Mouse (Mus musculus) CD4-positive helper T cell, adult 2 months (primary cell): ENCODE measurements around the gene Nt5c2.

Source experiments
- DNase-seq: peaks from one replicate; pipeline ENCODE4 v3.0.0-alpha.2; 2012; ENCODE audit warnings: low read depth, missing footprints, low spot score

Nt5c2 gene

GRCm38 (mm10) chr19:46930026-46930425 is 84.9 kb downstream of the Nt5c2 start:
- DNase-seq = no peak

GRCm38 (mm10) chr19:46929044-46929587 is 85.8 kb downstream of the Nt5c2 start:
- DNase-seq = peak; percentile 54

DNA sequence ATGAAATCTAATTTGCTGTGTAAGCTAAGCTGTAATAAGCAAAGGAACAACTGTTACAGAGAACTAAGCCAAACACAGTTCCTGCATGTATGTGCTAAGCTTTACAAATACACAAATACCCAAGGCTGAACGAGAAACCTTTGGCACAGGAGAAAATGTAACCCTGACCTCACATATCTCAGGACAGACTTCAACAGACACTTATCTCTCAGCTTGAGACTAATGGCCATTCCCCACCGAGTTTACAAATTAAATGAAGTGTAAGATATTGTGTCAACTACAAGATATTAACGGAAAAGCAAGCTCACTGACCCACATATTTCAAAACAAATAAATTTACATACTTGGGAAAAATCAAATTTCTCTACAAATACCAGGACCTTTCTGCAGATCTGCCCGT is 86.8 kb downstream of the Nt5c2 start:
- DNase-seq = no peak

DNA sequence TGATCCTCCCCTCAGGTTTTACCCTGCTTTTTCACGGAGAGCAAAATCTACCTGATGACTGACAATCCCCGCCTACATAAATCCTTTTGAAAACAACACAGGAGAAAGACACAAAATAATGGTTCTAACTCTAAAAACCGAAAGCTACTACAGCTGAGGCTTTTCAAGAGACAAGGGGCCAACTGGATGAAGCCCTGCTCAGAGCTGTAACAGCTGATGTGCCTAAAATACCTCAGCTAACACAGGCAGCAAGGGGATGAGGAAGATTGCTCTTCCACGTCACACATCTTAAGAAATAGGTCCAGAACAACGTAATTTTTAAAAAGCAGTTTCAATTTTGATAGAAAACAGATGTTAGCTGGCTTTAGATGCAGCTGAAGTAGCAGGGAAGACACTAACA is 88.0 kb downstream of the Nt5c2 start:
- DNase-seq = peak; percentile 49

DNA sequence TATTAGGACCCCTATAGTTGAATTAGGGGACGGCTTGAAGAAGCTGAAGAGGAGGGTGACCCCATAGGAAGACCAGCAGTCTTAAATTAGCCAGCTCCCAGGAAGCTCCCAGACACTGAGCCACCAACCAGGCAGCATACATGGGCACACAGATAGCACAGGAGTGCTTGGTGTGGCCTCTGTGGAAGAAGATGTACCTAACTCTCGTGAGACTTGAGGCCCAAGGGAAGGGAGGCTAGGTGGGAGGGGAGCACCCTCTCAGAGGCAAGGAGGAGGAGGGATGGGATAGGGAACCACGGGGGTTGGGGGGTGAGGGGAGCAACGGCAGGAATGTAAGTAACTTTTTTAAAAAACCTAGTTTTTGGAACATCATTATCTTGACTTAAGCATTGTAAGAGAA is 88.6 kb downstream of the Nt5c2 start:
- DNase-seq = peak; percentile 16

DNA sequence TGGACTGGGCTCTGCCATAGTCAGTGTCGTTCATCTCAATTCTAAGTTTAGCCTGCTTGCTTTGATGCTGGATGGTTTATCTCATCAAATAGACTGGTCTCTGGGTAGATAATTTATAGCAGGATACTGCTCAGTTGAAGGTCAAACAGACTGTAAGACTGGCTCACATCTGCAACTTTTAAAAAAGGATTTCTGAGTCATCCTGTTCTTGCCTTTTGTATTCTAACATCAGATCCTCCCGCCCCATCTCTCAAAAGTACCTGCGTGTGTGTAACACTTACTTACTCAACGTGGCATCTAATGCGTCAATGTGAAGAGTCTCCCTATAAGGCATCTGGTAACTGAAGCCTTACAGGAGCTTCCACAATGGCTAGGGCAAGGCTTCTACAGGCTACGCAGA is 94.4 kb downstream of the Nt5c2 start:
- no peak for DNase-seq

- no peak for DNase-seq
Measured at GRCm38 (mm10) chr19:46915406-46916080, 99.4 kb downstream of the Nt5c2 start.

GRCm38 (mm10) chr19:46913626-46914025 is 101.3 kb downstream of the Nt5c2 start:
- no peak for DNase-seq

DNA sequence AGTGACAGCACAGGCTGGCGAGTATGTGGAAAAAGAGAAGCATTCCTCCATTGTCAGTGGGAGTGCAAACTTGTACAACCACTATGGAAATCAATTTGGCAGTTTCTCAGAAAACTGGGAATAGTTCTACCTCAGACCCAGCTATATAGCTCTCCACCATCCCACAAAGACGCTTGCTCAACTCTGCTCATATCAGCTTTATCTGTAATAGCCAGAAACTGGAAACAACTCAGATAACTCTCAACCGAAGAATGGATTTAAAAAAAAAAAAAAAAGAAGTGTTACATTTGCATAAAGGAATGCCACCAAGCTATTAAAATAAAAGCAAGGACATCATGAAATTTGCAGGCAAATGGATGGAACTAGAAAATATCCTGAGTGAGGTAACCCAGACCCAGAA is 103.5 kb downstream of the Nt5c2 start:
- no peak for DNase-seq

- DNase-seq = no peak
Measured at GRCm38 (mm10) chr19:46908977-46909376, 106.0 kb downstream of the Nt5c2 start.

DNA sequence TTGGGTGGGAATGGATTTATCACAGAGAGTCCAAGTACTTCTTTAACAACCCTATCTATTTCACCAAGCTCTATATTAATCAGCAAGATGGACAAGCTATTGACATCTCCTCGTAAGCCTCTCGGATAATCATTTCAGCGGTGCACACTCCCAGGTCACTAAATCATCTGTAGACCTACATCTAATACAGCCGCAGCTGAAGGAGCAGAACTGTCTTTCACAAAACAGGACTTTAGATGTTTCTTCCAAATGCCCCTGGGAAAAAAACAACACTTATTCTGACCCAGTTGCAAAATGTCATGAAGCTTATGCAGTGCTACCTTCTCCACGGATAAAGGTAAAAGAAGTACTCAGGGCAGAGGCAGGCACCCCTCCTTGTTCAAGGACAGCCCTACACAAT is 106.7 kb downstream of the Nt5c2 start:
- DNase-seq = no peak

DNA sequence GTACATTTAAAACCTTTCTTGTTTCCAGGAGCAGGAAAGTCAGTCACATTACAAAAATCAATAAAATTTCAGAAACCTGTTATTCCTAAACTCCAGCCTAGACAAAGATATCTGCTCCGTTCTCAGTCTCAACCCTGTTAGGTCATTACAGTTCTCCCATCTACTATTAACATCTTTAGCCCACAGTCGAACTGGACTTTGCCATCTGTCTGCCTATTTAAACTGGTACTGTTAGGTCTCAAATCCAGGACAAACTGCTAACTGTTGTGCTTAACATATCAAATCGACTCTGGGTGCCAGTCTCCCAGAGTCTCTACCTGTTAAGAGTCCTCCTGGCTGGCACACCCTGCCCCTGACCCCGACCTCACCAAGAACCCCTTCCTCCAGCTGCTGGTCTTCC is 109.0 kb downstream of the Nt5c2 start:
- no peak for DNase-seq

DNA sequence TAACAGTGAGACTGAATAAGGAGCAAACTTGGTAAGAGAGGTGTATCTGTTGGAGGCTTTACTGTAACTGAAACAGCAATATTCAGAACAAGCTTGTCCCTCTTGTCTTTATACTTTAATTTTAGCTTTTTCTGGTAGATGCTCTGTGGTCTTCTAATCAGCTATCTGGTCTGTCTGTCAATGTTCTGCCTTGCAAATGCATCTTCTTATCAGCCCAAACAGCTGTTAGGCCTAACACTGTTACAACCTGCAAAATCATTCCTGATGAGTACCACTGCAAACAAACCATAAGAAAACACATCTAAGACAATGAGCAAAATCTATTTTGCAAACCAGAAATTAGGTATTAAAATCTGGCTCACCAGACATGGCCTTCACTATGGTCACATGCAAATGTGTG is 109.6 kb downstream of the Nt5c2 start:
- DNase-seq = no peak

DNA sequence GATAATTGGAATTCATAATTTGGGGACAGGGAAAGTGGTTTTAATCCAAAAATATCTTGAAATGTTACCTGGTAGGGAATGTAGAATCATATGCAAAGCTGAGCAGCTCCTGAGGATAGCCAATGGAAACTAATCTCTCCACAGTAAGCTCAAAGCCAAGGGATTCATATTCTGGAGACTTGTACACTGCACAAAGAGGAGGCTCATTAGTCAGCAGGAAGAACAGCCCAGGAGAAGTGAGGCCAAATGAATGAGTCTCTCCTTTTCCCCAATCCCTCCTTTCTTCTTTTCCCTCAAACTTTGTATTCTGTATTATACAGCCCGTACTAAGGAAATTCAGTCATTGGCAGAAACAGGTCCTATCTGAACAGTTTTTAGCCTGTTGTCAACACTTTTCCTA is 110.0 kb downstream of the Nt5c2 start:
- no peak for DNase-seq

- no peak for DNase-seq
Measured at GRCm38 (mm10) chr19:46903379-46903778, 111.6 kb downstream of the Nt5c2 start.

DNA sequence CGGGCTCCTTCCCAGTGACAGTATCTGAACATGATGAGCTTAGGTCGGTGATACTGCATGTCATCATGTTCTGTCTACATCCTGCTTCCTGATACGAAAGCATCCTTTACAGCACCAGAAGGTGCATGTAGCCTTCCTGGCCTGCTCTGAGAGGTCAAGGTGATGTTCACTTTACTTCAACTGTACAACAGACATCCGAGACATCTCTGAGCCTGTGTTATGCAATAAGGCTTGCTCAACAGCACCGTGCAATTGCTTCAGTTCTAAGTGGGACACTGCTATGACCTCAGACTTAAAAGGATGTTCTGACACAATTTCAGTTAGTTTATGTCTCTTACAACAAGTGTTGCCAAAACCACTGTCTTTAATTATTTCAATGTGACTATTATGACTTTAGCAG is 113.6 kb downstream of the Nt5c2 start:
- no peak for DNase-seq

DNA sequence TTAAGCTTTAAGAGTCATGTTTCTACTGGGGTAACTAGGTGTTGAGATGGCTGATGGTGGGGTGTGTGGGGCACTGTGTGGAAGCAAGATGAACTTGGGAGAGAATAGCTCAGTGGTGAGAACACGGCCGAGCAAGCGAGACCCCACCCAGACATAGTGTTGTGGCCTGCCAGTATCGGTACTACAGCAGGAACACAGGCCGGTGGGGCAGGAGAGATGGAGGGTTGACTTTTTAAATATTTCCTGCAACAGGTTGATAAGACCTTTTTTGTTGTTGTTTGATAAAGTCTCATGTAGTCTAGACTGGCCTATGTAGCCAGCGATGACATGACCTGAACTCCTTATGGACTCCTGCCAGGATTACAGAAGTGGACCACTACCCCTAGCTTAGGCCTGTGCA is 114.2 kb downstream of the Nt5c2 start:
- no peak for DNase-seq

DNA sequence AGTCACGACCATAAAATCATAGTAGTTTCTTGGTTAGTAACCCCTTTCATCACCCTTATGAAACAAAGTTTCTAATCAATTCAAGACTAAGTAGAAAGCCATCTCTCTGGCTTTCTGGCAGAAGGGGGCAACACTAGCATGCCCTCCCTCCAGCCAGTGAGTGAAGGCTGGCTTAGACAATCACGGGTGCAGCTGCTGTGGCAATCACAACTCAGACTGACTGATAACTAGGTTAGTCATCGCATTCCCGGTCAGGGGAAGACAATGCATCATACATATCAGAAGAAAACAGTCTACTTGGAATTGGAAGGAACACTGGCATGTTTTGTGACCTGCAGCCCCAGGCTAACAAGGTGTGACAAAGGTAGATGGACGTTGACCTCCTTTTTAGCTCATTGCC is 115.1 kb downstream of the Nt5c2 start:
- DNase-seq = no peak

GRCm38 (mm10) chr19:46899306-46899705 is 115.6 kb downstream of the Nt5c2 start:
- no peak for DNase-seq

GRCm38 (mm10) chr19:46898222-46898621 is 116.7 kb downstream of the Nt5c2 start:
- DNase-seq = no peak

DNA sequence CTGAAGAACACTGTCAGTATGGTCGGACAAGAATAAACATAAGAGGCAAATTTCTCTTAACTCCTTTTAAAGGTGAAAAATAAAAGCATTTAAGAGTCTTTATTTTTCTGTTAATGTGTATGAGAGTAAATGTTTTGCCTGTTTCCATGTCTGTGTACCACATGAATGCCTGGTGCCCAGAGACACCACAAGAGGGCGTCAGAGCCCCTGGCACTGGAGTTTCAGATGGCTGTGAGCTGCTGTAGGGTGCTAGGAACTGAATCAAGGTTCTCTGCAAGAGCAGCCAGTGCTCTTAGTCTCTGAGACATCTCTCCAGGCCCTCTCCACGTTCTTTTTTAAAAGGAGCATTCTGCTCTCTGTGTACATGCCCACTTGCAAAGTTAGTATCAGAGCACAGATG is 117.8 kb downstream of the Nt5c2 start:
- no peak for DNase-seq

GRCm38 (mm10) chr19:46893484-46893883 is 121.5 kb downstream of the Nt5c2 start:
- no peak for DNase-seq

DNA sequence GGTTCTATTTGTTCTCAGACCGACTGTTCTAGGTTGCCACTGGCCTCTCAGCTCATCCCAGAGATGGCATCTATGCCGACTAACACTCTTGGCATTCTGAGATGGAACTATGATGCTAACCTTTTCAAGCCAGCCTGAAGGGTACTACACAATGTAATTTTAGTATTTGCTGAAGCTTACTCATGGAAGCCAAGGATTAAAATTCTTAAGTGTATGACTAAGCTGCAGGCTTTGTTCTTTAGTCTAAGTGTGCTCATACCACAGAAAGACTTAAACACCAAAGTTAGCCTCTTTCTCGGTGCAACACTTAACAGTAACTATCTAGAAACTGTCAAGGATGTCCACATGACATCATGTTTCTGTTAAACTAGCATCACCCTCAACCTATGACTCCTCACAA is 122.1 kb downstream of the Nt5c2 start:
- DNase-seq = no peak

GRCm38 (mm10) chr19:46890657-46891056 is 124.3 kb downstream of the Nt5c2 start:
- no peak for DNase-seq
